Mouse (Mus musculus) layer of hippocampus, adult 18-20 months (tissue): ENCODE measurements around the gene Rps6ka3. TPM values are rescaled to one million over a fixed set of nuclear protein-coding genes. Genes with fewer than 3 reads are reported as not detected.

Experiments
- DNase-seq, 2 experiments: peaks; one replicate each; pipeline ENCODE4 v3.0.0; 2022; ENCODE audit warnings: low spot score in 2 of 2
- long read RNA-seq: library from polyadenylated mRNA; stranded (forward); transcript quantifications from one replicate; pipeline ENCODE4 v2.0.0, GENCODE M21; 2021
- total RNA-seq, 2 experiments: library from RNA; stranded (reverse); gene quantifications; 2 replicates each; pipeline ENCODE4 v1.2.3; 2021

Rps6ka3 gene
- 10 to 100 TPM; 25.0 to 25.7 TPM for total RNA-seq
- long read RNA-seq, partial matches to known transcripts, result 1 of 3 reads
- long read RNA-seq, other reads (novel, unspliced or antisense), result 2 of 3 reads

GRCm38 (mm10) chrX:159210007-159210406 lies at the start of gene Rps6ka3:
Gene Rps6ka3 (plus strand): TSS chrX:159210307.
- DNase-seq, result no peak

GRCm38 (mm10) chrX:159169200-159169599 lies 40.9 kb upstream of the Rps6ka3 start:
- DNase-seq, result no peak

DNA sequence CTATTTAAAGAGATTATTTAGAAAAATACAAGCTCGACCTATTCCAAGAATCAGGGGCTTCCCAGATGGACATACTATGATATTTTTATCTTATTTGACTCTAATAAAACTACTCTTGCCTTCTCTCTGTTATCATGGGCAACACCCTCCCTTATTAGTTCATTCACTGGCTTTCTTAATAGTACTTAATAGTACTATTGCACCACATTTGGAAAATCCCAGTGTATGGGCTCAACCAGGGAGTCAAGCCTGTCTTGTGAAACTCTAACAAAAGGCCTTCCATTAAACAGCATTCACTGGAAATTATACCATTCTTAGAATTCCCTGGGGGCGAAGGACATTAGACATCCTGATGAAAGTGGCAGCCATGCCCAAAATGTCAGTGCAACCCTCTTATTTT lies 38.5 kb upstream of the Rps6ka3 start:
- DNase-seq, result no peak

- no peak for DNase-seq
These were observed 18.5 kb upstream of the Rps6ka3 start for GRCm38 (mm10) chrX:159191581-159191980.

DNA sequence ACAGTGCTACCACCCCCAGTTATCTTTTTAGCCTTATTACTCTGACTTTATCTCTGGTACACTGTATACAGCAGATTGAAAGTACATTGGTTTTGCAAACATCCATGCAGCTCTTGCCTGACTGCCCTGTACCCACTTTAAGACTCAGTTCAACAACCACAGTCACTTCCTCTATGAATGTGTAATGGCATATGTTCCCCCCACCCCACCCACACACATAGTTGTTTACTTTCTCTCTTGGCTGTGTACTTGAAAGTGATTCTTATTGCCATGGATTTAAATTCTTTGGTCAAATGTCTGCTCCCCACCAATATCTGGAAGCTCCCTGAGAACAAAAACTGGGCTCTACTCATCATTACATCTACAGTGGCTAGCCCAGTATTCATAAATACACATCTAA lies 10.6 kb upstream of the Rps6ka3 start:
- no peak for DNase-seq

GRCm38 (mm10) chrX:159200101-159200500 lies 10.0 kb upstream of the Rps6ka3 start:
- no peak for DNase-seq

DNA sequence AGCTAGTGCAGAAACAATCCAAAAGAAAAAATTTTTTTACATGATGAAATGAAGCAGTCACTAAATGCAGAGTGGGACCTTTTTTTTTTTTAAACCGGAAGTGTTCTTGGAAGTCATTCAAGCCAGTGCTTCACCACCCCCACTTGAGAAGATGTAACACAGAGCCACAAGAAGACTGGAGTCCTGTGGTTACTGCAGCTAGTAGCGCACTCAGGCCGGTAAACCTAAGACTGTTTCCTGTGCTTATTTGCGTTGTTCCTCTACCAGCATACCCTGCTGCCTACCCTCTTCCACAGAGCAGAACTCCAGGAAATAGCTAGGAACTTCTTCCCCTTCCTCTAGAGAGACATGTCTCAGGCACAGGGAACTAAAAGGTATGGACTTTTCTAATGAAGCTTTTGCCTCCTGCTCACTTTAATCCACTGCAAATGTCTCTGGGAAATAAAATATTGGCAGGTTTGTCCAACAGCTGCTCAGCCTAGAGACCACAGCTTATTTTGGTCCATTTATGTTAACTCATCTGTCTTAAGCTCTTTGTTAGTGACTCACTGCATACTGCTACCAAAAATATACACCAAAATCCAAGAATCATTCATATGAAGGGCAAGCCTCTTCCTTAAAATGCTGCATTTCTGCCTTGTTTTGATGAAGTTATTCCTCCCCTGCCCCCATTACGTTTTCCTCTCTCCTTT lies 931 bp downstream of the Rps6ka3 start:
- DNase-seq, result no peak

GRCm38 (mm10) chrX:159215253-159215652 lies 5.1 kb downstream of the Rps6ka3 start:
- DNase-seq, result no peak

DNA sequence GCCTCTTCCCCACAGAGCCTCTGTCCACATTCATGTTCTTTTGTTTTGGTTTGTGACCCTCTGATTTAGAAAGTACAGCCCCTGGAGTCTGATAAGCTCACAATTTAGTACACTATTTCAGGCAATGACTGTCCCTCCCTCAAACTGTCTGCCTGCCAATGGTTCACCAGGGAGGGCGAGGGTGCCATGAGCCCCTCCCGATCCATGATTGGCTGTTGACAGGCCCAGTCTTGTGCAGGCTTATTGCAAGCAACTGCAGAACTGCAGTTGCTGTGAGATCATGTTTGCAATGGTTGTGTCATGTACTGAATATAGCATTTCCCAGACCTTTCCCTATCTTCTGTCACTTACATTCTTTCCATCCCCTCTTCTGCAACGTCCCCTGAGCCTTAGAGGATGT lies 12.4 kb downstream of the Rps6ka3 start:
- no peak for DNase-seq

DNA sequence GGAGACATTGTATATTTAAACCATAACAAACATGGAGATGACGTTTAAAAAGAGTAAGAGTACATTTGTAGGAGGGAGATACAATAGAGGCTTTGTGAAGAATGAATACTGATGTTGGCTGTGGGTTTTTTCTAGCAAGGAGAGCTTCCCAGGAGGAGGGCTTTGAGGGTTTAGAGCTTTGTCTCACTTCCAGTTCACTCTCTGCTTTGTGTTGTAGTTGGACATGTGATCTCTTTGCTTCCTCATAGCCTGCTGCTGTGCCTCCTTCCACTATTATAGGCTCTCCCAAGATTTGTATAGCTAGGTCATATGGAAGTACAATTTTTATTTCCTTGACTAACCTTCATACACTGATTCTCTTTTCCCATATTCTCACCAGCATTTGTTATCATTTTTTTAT lies 27.2 kb downstream of the Rps6ka3 start:
- no peak for DNase-seq

GRCm38 (mm10) chrX:159254001-159254884 lies 44.1 kb downstream of the Rps6ka3 start:
- peak in 1 of 2 experiments; percentile 20 for DNase-seq

DNA sequence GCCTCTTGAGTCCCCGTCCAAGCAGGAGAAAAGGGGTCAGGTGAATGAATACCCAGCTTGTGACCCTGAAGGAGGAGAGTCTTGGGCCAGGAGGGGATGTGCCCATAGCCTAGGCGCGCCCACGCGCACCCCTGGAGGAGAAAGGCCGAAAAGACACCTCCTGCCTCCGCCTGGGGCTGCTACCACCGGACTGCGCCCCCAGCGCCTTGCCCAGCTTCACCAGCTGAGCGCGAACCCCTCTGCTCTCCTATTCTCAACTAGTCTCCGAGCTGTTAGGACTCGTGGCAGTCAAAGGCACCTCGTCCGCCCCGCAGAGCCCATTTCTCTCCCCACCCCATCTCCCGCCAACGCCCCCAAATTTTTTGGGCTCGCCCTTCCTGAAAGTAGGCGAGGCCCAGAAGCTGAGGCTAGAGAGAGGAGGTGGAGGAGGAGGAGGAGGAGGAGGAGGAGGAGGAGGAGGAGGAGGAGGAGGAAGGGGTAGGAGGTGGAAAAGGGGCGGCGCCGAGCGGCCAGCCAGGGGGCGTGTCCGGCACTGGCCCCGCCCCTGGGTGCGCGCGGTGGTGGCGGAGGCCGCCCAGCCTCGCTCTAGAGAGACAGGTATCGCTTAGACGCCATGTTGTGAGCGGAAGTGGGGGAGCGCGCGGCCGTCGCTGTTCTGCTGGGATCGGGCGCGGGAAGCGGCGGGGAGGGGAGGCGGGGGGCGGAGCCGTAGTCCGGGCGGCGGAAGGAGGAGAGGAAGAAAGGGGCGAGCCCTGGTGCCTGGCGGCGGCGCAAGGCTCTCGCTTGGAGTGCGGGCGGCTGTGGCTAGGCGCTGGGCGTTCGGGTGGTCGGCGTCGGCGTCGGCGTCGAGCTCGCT lies 45.2 kb downstream of the Rps6ka3 start:
- DNase-seq, result peak; percentile 61 to 82

DNA sequence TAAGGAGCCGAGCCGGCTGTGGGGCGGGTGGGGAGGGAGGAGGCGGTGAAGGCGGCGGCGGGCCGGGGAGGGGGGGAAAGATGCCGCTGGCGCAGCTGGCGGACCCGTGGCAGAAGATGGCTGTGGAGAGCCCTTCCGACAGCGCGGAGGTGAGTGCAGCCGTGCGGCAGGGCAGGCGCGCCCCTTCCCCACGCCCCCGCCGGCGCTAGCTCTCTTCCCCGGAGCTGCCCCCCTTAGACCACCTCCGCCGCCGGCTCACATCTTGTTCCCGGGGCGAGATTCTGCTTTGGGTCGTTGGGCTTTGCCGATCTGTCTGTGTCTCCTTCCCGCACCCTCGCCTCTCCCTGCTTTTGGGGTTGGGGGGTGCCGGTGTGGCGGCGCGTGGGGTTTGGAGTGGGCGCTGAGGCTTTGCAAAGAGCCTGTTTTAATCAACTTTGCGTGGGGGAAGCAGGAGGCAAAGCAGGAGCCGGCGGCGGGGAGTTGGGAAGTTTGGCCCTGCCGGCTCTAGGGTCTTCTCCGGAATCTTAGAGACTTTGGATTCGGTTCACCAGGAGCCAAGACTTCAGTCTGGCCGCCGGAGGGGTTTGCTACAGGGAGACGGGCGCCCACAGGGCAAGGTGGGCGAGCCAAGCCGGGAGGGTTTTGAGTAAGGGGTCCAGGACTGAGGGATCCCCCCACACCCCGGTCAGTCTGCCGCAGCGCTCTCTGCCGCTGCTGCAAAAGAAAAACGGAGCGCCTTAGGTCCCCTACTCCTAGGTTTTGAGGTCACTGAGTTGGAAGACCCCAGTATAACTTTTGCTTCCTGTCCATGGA lies 46.1 kb downstream of the Rps6ka3 start:
- DNase-seq, result peak in 1 of 2 experiments; percentile 7

GRCm38 (mm10) chrX:159256921-159257421 lies 46.9 kb downstream of the Rps6ka3 start:
- DNase-seq, result peak in 1 of 2 experiments; percentile 16

DNA sequence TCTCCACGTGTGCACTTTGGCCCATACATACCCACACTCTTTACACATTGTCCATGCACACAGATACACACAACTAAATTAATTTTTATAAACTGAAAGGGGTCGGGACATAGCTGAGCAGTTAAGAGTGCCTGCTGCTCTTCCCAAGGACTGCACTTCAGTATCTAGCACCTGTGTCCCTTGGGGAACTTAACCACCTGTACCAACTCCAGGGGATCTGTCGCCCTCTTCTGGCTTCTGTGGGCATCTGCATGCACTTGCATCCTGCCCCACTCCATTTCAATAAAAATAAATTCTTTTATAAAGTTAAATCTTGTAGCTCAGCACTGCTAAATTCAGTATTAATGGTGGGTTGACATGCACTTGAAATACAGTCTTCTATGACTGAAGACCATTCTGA lies 54.6 kb downstream of the Rps6ka3 start:
- no peak for DNase-seq

GRCm38 (mm10) chrX:159269072-159269471 lies 59.0 kb downstream of the Rps6ka3 start:
- DNase-seq, result peak; percentile 11 to 33

DNA sequence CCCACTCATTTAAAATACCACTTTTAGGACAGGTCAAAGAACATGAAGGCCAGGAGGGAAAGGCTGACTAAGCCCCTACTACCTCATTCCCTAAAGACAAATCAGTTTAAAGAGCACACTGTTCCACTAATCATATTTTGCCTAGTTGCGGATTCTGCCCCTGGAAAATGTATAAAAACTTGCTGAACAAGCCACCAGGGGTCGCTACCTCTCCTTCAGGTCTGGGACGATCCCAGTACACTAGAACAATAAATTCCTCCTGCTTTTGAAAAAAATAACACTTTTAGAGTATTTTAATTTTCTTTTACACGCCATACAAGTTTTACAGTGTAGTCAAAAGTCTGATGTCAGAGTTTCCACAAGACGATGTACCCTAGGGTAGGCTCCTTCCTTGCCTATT lies 76.7 kb downstream of the Rps6ka3 start:
- no peak for DNase-seq

- DNase-seq, result no peak
These were observed 85.8 kb downstream of the Rps6ka3 start for GRCm38 (mm10) chrX:159295879-159296278.

DNA sequence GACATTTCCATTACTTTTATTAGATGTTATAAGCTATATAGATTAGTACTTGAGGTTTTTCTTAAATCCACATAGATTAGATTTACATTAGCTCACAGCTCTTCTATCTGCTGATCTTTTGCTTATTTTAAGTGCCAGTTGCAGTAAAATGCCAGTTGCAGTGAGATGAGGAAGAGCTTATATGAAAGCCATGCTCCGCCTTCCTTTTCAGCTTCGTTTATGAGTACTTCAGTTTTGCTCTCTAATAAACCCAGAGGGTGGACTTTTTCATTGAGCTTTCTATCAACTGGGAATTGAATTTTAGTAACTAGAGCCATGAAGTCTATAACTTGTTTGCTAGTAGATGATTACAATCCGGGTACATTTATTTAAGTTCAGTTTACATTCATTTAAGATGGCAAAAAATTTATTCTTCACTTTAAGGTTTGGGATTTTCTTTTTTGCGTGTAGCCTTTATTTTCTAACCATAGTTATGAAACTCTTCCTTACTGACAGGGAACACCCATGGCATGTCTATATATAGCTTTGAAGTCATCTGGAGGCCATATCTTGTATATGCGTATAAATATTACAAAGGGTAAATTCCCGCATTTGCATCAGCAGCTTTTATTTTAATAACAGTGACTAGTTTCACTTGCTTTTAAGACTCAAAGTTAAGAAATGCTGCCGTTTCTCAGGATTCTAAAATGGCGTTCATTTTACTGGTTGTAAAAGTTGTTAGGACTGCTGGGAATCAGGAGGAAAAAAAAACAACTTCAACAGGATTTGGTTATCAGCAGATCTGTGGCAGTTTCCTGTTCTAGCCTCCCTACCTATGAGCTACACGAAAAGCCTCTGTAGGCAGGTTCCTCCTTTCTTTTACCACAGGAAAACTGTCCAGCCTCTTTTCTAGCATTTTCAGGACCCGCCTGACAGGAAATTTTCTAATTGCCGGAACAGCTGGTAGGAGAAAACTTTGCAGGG lies 92.5 kb downstream of the Rps6ka3 start:
- DNase-seq, result no peak
